Mouse (Mus musculus): ENCODE data around the gene Dapl1. TPM values are rescaled to one million over a fixed set of nuclear protein-coding genes. Genes with fewer than 3 reads are reported as not detected.

The Dapl1 gene
- total and polyA plus RNA-seq, 3 experiments = not detected

- H3K27me3 ChIP-seq (ENCODE audit: insufficient read depth, low read length) = no peaks in the 10 kb centered on the region
- H3K36me3 ChIP-seq (replicated peaks) = no peaks in the 10 kb centered on the region
- no peak overlapping the region for H3K4me3 ChIP-seq (ENCODE audit: low read depth, low read length)
- no peaks in the 10 kb centered on the region for H3K4me1 ChIP-seq (ENCODE audit: insufficient read depth, low read depth, low read length)
- no peak for ATAC-seq (ENCODE audit: extremely low read depth, insufficient number of reproducible peaks, low FRiP score, poor library complexity, severe bottlenecking)
- H3K9me3 ChIP-seq (replicated peaks) = no peaks in the 10 kb centered on the region
- no peak for DNase-seq (ENCODE audit: low spot score)
- no peak for TF ChIP-seq CTCF (IDR thresholded peaks at IDR 0.05; ENCODE audit: low read depth, low read length)
- no peak for TF ChIP-seq POLR2AphosphoS5 (IDR thresholded peaks at IDR 0.05; ENCODE audit: insufficient replicate concordance, low read depth, low read length)
- no peak for TF ChIP-seq GATA2 (IDR thresholded peaks at IDR 0.05; ENCODE audit: borderline replicate concordance, low read depth, low read length)
- TF ChIP-seq GATA1 (IDR thresholded peaks at IDR 0.05; ENCODE audit: borderline replicate concordance, low read length) = no peak
- TF ChIP-seq TAL1 (conservative IDR thresholded peaks at IDR 0.05; ENCODE audit: low read depth, low read length) = no peak
Measured at GRCm38 (mm10) chr2:59536958-59537357, 52.5 kb downstream of the Dapl1 start.

GRCm38 (mm10) chr2:59538031-59538430 lies 53.6 kb downstream of the Dapl1 start:
- no peaks in the 10 kb centered on the region for H3K27me3 ChIP-seq (ENCODE audit: insufficient read depth, low read length)
- no peak for DNase-seq (ENCODE audit: low spot score)
- H3K4me3 ChIP-seq (ENCODE audit: low read depth, low read length) = no peak overlapping the region
- no peaks in the 10 kb centered on the region for H3K4me1 ChIP-seq (ENCODE audit: insufficient read depth, low read depth, low read length)
- no peak for TF ChIP-seq GATA1 (IDR thresholded peaks at IDR 0.05; ENCODE audit: borderline replicate concordance, low read length)
- no peaks in the 10 kb centered on the region for H3K9me3 ChIP-seq (replicated peaks)
- no peak for ATAC-seq (ENCODE audit: extremely low read depth, insufficient number of reproducible peaks, low FRiP score, poor library complexity, severe bottlenecking)
- no peaks in the 10 kb centered on the region for H3K36me3 ChIP-seq (replicated peaks)

- H3K9me3 ChIP-seq (replicated peaks) = no peaks in the 10 kb centered on the region
- H3K27me3 ChIP-seq (ENCODE audit: insufficient read depth, low read length) = no peaks in the 10 kb centered on the region
- ATAC-seq (ENCODE audit: extremely low read depth, insufficient number of reproducible peaks, low FRiP score, poor library complexity, severe bottlenecking) (no peak), DNase-seq (ENCODE audit: low spot score) (no peak)
- no peak overlapping the region for H3K4me3 ChIP-seq (ENCODE audit: low read depth, low read length)
- no peaks in the 10 kb centered on the region for H3K4me1 ChIP-seq (ENCODE audit: insufficient read depth, low read depth, low read length)
- TF ChIP-seq GATA1 (IDR thresholded peaks at IDR 0.05; ENCODE audit: borderline replicate concordance, low read length) (no peak), POLR2AphosphoS5 (IDR thresholded peaks at IDR 0.05; ENCODE audit: insufficient replicate concordance, low read depth, low read length) (no peak), TAL1 (conservative IDR thresholded peaks at IDR 0.05; ENCODE audit: low read depth, low read length) (no peak), CTCF (IDR thresholded peaks at IDR 0.05; ENCODE audit: low read depth, low read length) (no peak), GATA2 (IDR thresholded peaks at IDR 0.05; ENCODE audit: borderline replicate concordance, low read depth, low read length) (no peak)
- H3K36me3 ChIP-seq (replicated peaks) = no peaks in the 10 kb centered on the region
Measured at GRCm38 (mm10) chr2:59539796-59540195, 55.3 kb downstream of the Dapl1 start.

- Histone ChIP-seq H3K4me3 (ENCODE audit: low read depth, low read length) (no peak overlapping the region), H3K4me1 (ENCODE audit: insufficient read depth, low read depth, low read length) (no peaks in the 10 kb centered on the region), H3K9me3 (replicated peaks) (no peaks in the 10 kb centered on the region), H3K27me3 (ENCODE audit: insufficient read depth, low read length) (no peaks in the 10 kb centered on the region), H3K36me3 (replicated peaks) (no peaks in the 10 kb centered on the region)
- no peak for TF ChIP-seq GATA2 (IDR thresholded peaks at IDR 0.05; ENCODE audit: borderline replicate concordance, low read depth, low read length)
- TF ChIP-seq POLR2AphosphoS5 (IDR thresholded peaks at IDR 0.05; ENCODE audit: insufficient replicate concordance, low read depth, low read length) = no peak
- no peak for TF ChIP-seq TAL1 (conservative IDR thresholded peaks at IDR 0.05; ENCODE audit: low read depth, low read length)
- no peak for TF ChIP-seq GATA1 (IDR thresholded peaks at IDR 0.05; ENCODE audit: borderline replicate concordance, low read length)
- no peak; the same call in 1 of the 2 replicates for TF ChIP-seq CTCF (IDR thresholded peaks at IDR 0.05; ENCODE audit: low read depth, low read length)
- DNase-seq (ENCODE audit: low spot score) (peak; percentile 12), ATAC-seq (ENCODE audit: extremely low read depth, insufficient number of reproducible peaks, low FRiP score, poor library complexity, severe bottlenecking) (peak; percentile 45; the same call in 1 of the 2 replicates)
Measured at GRCm38 (mm10) chr2:59541121-59541887, 56.9 kb downstream of the Dapl1 start.

GRCm38 (mm10) chr2:59543543-59544065 lies 59.2 kb downstream of the Dapl1 start:
- no peaks in the 10 kb centered on the region for H3K36me3 ChIP-seq (replicated peaks)
- H3K4me1 ChIP-seq (ENCODE audit: insufficient read depth, low read depth, low read length) = no peaks in the 10 kb centered on the region
- no peaks in the 10 kb centered on the region for H3K9me3 ChIP-seq (replicated peaks)
- DNase-seq (ENCODE audit: low spot score) = no peak
- TF ChIP-seq CTCF (IDR thresholded peaks at IDR 0.05; ENCODE audit: low read depth, low read length) = no peak
- TF ChIP-seq GATA2 (IDR thresholded peaks at IDR 0.05; ENCODE audit: borderline replicate concordance, low read depth, low read length) = no peak
- TF ChIP-seq GATA1 (IDR thresholded peaks at IDR 0.05; ENCODE audit: borderline replicate concordance, low read length) = no peak
- no peak for TF ChIP-seq TAL1 (conservative IDR thresholded peaks at IDR 0.05; ENCODE audit: low read depth, low read length)
- TF ChIP-seq POLR2AphosphoS5 (IDR thresholded peaks at IDR 0.05; ENCODE audit: insufficient replicate concordance, low read depth, low read length) = no peak
- no peaks in the 10 kb centered on the region for H3K27me3 ChIP-seq (ENCODE audit: insufficient read depth, low read length)
- no peak overlapping the region for H3K4me3 ChIP-seq (ENCODE audit: low read depth, low read length)
- ATAC-seq (ENCODE audit: extremely low read depth, insufficient number of reproducible peaks, low FRiP score, poor library complexity, severe bottlenecking) = no peak

GRCm38 (mm10) chr2:59544237-59544909 lies 59.9 kb downstream of the Dapl1 start:
- Histone ChIP-seq H3K4me1 (ENCODE audit: insufficient read depth, low read depth, low read length) (no peaks in the 10 kb centered on the region), H3K9me3 (replicated peaks) (no peaks in the 10 kb centered on the region), H3K27me3 (ENCODE audit: insufficient read depth, low read length) (no peaks in the 10 kb centered on the region), H3K36me3 (replicated peaks) (no peaks in the 10 kb centered on the region), H3K4me3 (ENCODE audit: low read depth, low read length) (no peak overlapping the region)
- ATAC-seq (ENCODE audit: extremely low read depth, insufficient number of reproducible peaks, low FRiP score, poor library complexity, severe bottlenecking) = no peak
- no peak for DNase-seq (ENCODE audit: low spot score)
- no peak for TF ChIP-seq CTCF (IDR thresholded peaks at IDR 0.05; ENCODE audit: low read depth, low read length)
- no peak for TF ChIP-seq POLR2AphosphoS5 (IDR thresholded peaks at IDR 0.05; ENCODE audit: insufficient replicate concordance, low read depth, low read length)

Data from G1E (cell line).